Mouse (Mus musculus): ENCODE results near the gene Elavl2. TPM values are rescaled to one million over a fixed set of nuclear protein-coding genes. Genes with fewer than 3 reads are reported as not detected.
A peak's percentile ranks its signal among the peaks of the same experiment; 100 is the strongest.

Elavl2 gene
- polyA plus RNA-seq, 2 experiments: 1.7 to 2.0 TPM

DNA sequence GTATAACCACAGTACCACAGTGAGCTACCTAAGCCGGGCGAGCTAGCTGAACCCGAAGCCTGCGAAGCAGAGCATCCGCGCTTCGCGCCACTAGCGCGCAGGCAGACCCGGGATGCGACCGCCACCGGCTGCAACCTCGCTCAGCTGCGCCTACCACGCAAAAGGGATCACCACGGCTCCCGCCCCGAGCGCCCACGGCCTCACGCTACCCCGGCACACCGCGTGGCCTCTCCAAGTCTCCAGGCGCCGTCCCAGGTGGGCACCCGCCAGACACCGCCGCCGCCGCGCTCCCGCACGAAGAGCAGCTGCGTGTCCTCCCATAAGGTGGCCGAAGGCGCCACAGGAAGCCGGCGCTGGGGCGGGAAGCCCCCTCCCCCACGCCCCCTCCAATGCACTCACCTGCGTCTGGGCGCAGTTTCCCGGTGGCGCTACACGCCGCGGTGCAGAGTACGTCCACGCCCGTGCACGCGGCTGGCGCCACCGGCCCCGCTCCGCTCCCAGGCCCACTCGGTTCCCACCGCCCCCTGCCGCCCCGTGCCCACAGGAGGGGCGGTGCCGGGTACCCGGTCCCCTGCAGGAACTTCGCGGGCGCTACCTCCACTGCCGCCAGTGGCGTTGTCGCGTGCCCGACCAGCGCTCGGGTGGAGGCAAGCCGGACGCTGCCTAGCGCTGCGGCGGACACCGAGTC is 29.3 kb downstream of the Elavl2 start:
- H3K27me3 ChIP-seq (ENCODE audit: control insufficient read depth, insufficient read depth, low read length): peaks cover 64% of the 10 kb centered on the region
- DNase-seq (ENCODE audit: low spot score): no peak

DNA sequence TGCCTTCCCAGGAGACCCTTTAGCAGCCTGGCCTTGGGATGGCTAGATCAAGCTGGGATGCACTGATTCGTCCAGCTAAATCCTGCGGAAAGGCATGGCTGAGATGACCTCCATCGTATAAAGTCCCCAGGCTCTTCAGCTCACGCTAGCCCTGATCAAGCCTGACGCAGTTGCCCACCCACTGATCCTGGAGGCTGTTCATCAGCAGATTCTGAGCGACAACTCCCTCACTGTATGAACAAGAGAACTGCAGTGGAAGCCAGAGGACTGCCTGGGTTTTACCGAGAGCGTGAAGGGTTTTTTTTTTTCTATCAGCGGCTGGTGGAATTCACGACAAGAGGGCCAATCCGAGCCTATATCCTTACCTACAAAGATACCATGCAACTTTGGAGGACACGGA is 35.3 kb downstream of the Elavl2 start:
- no peak for TF ChIP-seq POLR2A (IDR thresholded peaks at IDR 0.05; ENCODE audit: borderline replicate concordance, extremely low read depth, insufficient read depth, insufficient read length)
- 86% methylated on average over 12 of the region's 12 CpGs for WGBS

More for the DNA sequence above, 29.3 kb downstream of the Elavl2 start:
- Histone ChIP-seq H3K9ac (ENCODE audit: low read depth, low read length, severe bottlenecking) (peak overlapping the region; percentile 43), H3K27ac (replicated peaks; ENCODE audit: low read depth, low read length) (no peak overlapping the region), H3K4me2 (replicated peaks; ENCODE audit: low read depth, low read length, severe bottlenecking) (peak overlapping the region; percentile 100), H3K4me1 (ENCODE audit: control insufficient read depth, insufficient read depth, low read length) (peaks cover 13% of the 10 kb centered on the region; the same call in 1 of the 2 replicates), H3K4me3 (replicated peaks; ENCODE audit: low read length) (peak overlapping the region; percentile 58), H3K36me3 (ENCODE audit: control insufficient read depth, insufficient read depth, low read length) (no peaks in the 10 kb centered on the region), H3K9me3 (ENCODE audit: control insufficient read depth, low read length) (no peaks in the 10 kb centered on the region)
- 3% methylated on average over 65 of the region's 82 CpGs for WGBS
- TF ChIP-seq POLR2A (IDR thresholded peaks at IDR 0.05; ENCODE audit: borderline replicate concordance, extremely low read depth, insufficient read depth, insufficient read length): no peak
- ATAC-seq (ENCODE audit: low FRiP score, low read depth): no peak

DNA sequence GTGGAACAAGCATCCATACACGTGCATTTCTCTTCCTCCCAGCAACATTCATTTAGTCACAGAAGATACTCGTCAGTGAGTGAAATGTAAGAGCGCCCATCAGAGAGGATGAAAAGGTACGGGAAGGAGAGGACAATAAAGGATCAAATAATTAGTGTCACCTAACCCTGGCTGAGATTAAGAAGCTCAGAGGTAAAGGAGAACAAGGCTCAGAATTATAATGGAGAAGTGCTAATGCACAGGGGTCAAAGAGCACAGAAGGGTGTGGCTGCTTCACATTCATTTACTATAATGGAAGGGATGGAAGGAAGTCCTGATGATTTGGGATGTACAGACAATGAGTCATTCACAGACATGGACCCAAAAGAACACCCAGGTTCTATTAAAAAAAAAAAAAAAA is 36.6 kb downstream of the Elavl2 start:
- no peak overlapping the region for H3K9ac ChIP-seq (ENCODE audit: low read depth, low read length, severe bottlenecking)
- no peak for DNase-seq (ENCODE audit: low spot score)
- 66% methylated on average over 4 of the region's 4 CpGs for WGBS

More for the DNA sequence above, 35.3 kb downstream of the Elavl2 start:
- Histone ChIP-seq H3K9me3 (ENCODE audit: control insufficient read depth, low read length) (no peaks in the 10 kb centered on the region), H3K4me2 (replicated peaks; ENCODE audit: low read depth, low read length, severe bottlenecking) (no peak overlapping the region), H3K4me3 (replicated peaks; ENCODE audit: low read length) (no peak overlapping the region), H3K27ac (replicated peaks; ENCODE audit: low read depth, low read length) (no peak overlapping the region), H3K4me1 (ENCODE audit: control insufficient read depth, insufficient read depth, low read length) (no peaks in the 10 kb centered on the region), H3K36me3 (ENCODE audit: control insufficient read depth, insufficient read depth, low read length) (no peaks in the 10 kb centered on the region), H3K9ac (ENCODE audit: low read depth, low read length, severe bottlenecking) (no peak overlapping the region), H3K27me3 (ENCODE audit: control insufficient read depth, insufficient read depth, low read length) (peaks cover 12% of the 10 kb centered on the region)
- DNase-seq (ENCODE audit: low spot score): no peak
- ATAC-seq (ENCODE audit: low FRiP score, low read depth): no peak

GRCm38 (mm10) chr4:91362520-91362919 is 38.1 kb downstream of the Elavl2 start:
- Histone ChIP-seq H3K36me3 (ENCODE audit: control insufficient read depth, insufficient read depth, low read length) (no peaks in the 10 kb centered on the region), H3K27ac (replicated peaks; ENCODE audit: low read depth, low read length) (no peak overlapping the region), H3K4me3 (replicated peaks; ENCODE audit: low read length) (no peak overlapping the region), H3K4me1 (ENCODE audit: control insufficient read depth, insufficient read depth, low read length) (no peaks in the 10 kb centered on the region), H3K27me3 (ENCODE audit: control insufficient read depth, insufficient read depth, low read length) (no peaks in the 10 kb centered on the region), H3K9me3 (ENCODE audit: control insufficient read depth, low read length) (no peaks in the 10 kb centered on the region), H3K4me2 (replicated peaks; ENCODE audit: low read depth, low read length, severe bottlenecking) (no peak overlapping the region), H3K9ac (ENCODE audit: low read depth, low read length, severe bottlenecking) (no peak overlapping the region)
- no peak for TF ChIP-seq POLR2A (IDR thresholded peaks at IDR 0.05; ENCODE audit: borderline replicate concordance, extremely low read depth, insufficient read depth, insufficient read length)
- ATAC-seq (ENCODE audit: low FRiP score, low read depth) (no peak), DNase-seq (ENCODE audit: low spot score) (no peak)
- 60% methylated on average over 5 of the region's 5 CpGs for WGBS

More for the DNA sequence above, 36.6 kb downstream of the Elavl2 start:
- no peak overlapping the region for H3K27ac ChIP-seq (replicated peaks; ENCODE audit: low read depth, low read length)
- ATAC-seq (ENCODE audit: low FRiP score, low read depth): no peak
- TF ChIP-seq POLR2A (IDR thresholded peaks at IDR 0.05; ENCODE audit: borderline replicate concordance, extremely low read depth, insufficient read depth, insufficient read length): no peak
- no peak overlapping the region for H3K4me2 ChIP-seq (replicated peaks; ENCODE audit: low read depth, low read length, severe bottlenecking)
- H3K27me3 ChIP-seq (ENCODE audit: control insufficient read depth, insufficient read depth, low read length): no peaks in the 10 kb centered on the region
- H3K4me1 ChIP-seq (ENCODE audit: control insufficient read depth, insufficient read depth, low read length): no peaks in the 10 kb centered on the region
- no peaks in the 10 kb centered on the region for H3K36me3 ChIP-seq (ENCODE audit: control insufficient read depth, insufficient read depth, low read length)
- no peaks in the 10 kb centered on the region for H3K9me3 ChIP-seq (ENCODE audit: control insufficient read depth, low read length)
- H3K4me3 ChIP-seq (replicated peaks; ENCODE audit: low read length): no peak overlapping the region

DNA sequence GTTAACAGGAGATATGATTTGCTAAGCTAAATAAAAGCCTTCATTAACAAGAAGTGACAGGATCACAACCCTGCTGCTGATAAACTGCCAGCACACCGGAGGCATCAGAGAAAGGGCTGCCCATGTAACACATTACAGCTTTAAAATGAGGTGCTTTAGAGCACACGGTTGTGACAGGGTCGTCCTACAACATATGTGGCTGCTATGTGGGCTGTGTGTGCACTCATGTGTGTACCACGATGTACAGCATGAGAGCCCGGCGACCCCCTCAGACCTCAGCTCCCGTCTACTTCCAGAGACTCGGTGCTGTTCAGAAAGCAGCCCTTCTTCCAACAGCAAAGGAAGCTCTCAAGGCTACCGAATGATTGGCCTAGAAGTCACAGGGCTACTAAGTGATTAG is 47.4 kb downstream of the Elavl2 start:
- Histone ChIP-seq H3K4me1 (ENCODE audit: control insufficient read depth, insufficient read depth, low read length) (no peaks in the 10 kb centered on the region), H3K27ac (replicated peaks; ENCODE audit: low read depth, low read length) (no peak overlapping the region), H3K27me3 (ENCODE audit: control insufficient read depth, insufficient read depth, low read length) (no peaks in the 10 kb centered on the region), H3K36me3 (ENCODE audit: control insufficient read depth, insufficient read depth, low read length) (no peaks in the 10 kb centered on the region), H3K9me3 (ENCODE audit: control insufficient read depth, low read length) (no peaks in the 10 kb centered on the region), H3K4me3 (replicated peaks; ENCODE audit: low read length) (no peak overlapping the region), H3K4me2 (replicated peaks; ENCODE audit: low read depth, low read length, severe bottlenecking) (no peak overlapping the region), H3K9ac (ENCODE audit: low read depth, low read length, severe bottlenecking) (no peak overlapping the region)
- no peak for ATAC-seq (ENCODE audit: low FRiP score, low read depth)
- no peak for DNase-seq (ENCODE audit: low spot score)
- no peak for TF ChIP-seq POLR2A (IDR thresholded peaks at IDR 0.05; ENCODE audit: borderline replicate concordance, extremely low read depth, insufficient read depth, insufficient read length)
- WGBS: 48% methylated on average over 9 of the region's 9 CpGs
